Mouse (Mus musculus) ES-E14 (cell line): ENCODE measurements around the gene Batf3. TPM values are rescaled to one million over a fixed set of nuclear protein-coding genes. Genes with fewer than 3 reads are reported as not detected.

Experiments
- DNase-seq: peaks from one replicate; pipeline ENCODE4 v3.0.0-alpha.2; 2013; ENCODE audit warnings: low read depth, low spot score
- H3K27ac ChIP-seq: 2 replicates; pipeline ENCODE4 v1.5.1; 2012; ENCODE audit warnings: low read depth, mild to moderate bottlenecking, low read length, moderate library complexity, mixed read lengths; ENCODE audit not compliant: poor library complexity, insufficient read depth, severe bottlenecking
- H3K36me3 ChIP-seq: 2 replicates; pipeline ENCODE4 v1.6.1; 2012; ENCODE audit warnings: mild to moderate bottlenecking, low read length, moderate library complexity, mixed read lengths; ENCODE audit not compliant: control insufficient read depth, poor library complexity, insufficient read depth, severe bottlenecking
- H3K4me1 ChIP-seq, 2 experiments: fragments of 150-350 bp in 1 of 2; sonication (generic) in 1 of 2; 2 replicates each; pipeline ENCODE4 v1.6.1; 2012; ENCODE audit warnings: low read length in 2 of 2, mild to moderate bottlenecking in 1 of 2, mixed read lengths in 1 of 2; ENCODE audit not compliant: control insufficient read depth in 2 of 2, insufficient read depth in 2 of 2, poor library complexity in 1 of 2
- H3K4me3 ChIP-seq, 2 experiments: fragments of 150-350 bp in 1 of 2; sonication (generic) in 1 of 2; 2 replicates each; pipeline ENCODE4 v1.5.1; 2012; ENCODE audit warnings: low read length in 2 of 2, low read depth in 1 of 2, mild to moderate bottlenecking in 1 of 2, mixed read lengths in 1 of 2; ENCODE audit not compliant: insufficient read depth in 1 of 2, poor library complexity in 1 of 2, severe bottlenecking in 1 of 2
- H3K9ac ChIP-seq: 2 replicates; pipeline ENCODE4 v1.6.1; 2012; ENCODE audit warnings: low read depth, mild to moderate bottlenecking, low read length, mixed read lengths; ENCODE audit not compliant: poor library complexity, insufficient read depth, severe bottlenecking
- H3K9me3 ChIP-seq: fragments of 150-350 bp; sonication (generic); 2 replicates; pipeline ENCODE4 v1.6.1; 2012; ENCODE audit warnings: low read depth, mild to moderate bottlenecking, low read length; ENCODE audit not compliant: control insufficient read depth, insufficient read depth
- CHD2 ChIP-seq: IDR thresholded peaks from 2 replicates; pipeline ENCODE4 v1.6.1; 2014; ENCODE audit warnings: mild to moderate bottlenecking, low read depth, low read length, inconsistent platforms
- HCFC1 ChIP-seq: IDR thresholded peaks from 2 replicates; pipeline ENCODE4 v1.6.1; 2012; ENCODE audit warnings: low read length, inconsistent platforms, borderline replicate concordance; ENCODE audit not compliant: insufficient read depth
- MAFK ChIP-seq: IDR thresholded peaks from 2 replicates; pipeline ENCODE4 v1.6.1; 2014; ENCODE audit warnings: mild to moderate bottlenecking, low read depth, low read length, inconsistent platforms; ENCODE audit not compliant: insufficient read depth
- ZC3H11A ChIP-seq: IDR thresholded peaks from 2 replicates; pipeline ENCODE4 v1.6.1; 2012; ENCODE audit warnings: low read depth, mild to moderate bottlenecking, inconsistent platforms, low read length, borderline replicate concordance
- ZNF384 ChIP-seq: IDR thresholded peaks from 2 replicates; pipeline ENCODE4 v1.6.1; 2012; ENCODE audit warnings: low read depth, low read length, inconsistent platforms
- in situ Hi-C, 2 experiments: fragments of 600-800 bp; cut with MboI; formaldehyde crosslinking; loops; one replicate each; pipeline ENCODE4 v1.15.1; 2025; ENCODE audit warnings: low sequenced_read_pairs in 2 of 2, inconsistent platforms in 1 of 2; ENCODE audit not compliant: unreplicated experiment in 2 of 2
- total RNA-seq: library from RNA; depleted of rRNA; stranded (reverse); fragments of 300-350 nt; gene quantifications from 2 replicates; pipeline ENCODE4 v1.2.3, GENCODE M21; 2012

The Batf3 gene
- total RNA-seq, 1 experiment, result 2.8 TPM

- H3K4me1 ChIP-seq, result peaks cover 5 to 8% of the 10 kb centered on the region in 2 experiments
- peak overlapping the region in 1 of 2 experiments; percentile 7; a peak in 1 of 4 replicates for H3K4me3 ChIP-seq
- TF ChIP-seq HCFC1 (no peak), ZNF384 (peak; percentile 76; the same call in 1 of the 2 replicates), CHD2 (no peak), ZC3H11A (no peak), MAFK (no peak)
- H3K27ac ChIP-seq, result no peak overlapping the region
- H3K9me3 ChIP-seq, result no peaks in the 10 kb centered on the region
- peaks cover 26% of the 10 kb centered on the region for H3K36me3 ChIP-seq
- no peak overlapping the region for H3K9ac ChIP-seq
- no peak for DNase-seq
- in situ Hi-C loops, result no loop called here
Measured at GRCm38 (mm10) chr1:191064535-191064934, 33.1 kb upstream of the Batf3 start.

- peak; percentile 48 for DNase-seq
- H3K4me3 ChIP-seq, result 0 out of 4 replicates have a peak overlapping the region, but pooled peaks of 1 of the 2 experiments have one; percentile 7
- no peak overlapping the region for H3K27ac ChIP-seq
- peaks cover 7 to 8% of the 10 kb centered on the region in 2 experiments for H3K4me1 ChIP-seq
- H3K9me3 ChIP-seq, result no peaks in the 10 kb centered on the region
- H3K36me3 ChIP-seq, result peaks cover 32% of the 10 kb centered on the region
- in situ Hi-C loops, result no loop called here
- H3K9ac ChIP-seq, result no peak overlapping the region
- no peak for TF ChIP-seq HCFC1
- no peak for TF ChIP-seq ZNF384
- no peak for TF ChIP-seq CHD2
Measured at GRCm38 (mm10) chr1:191065188-191065587, 32.5 kb upstream of the Batf3 start.

GRCm38 (mm10) chr1:191068377-191068776, 29.3 kb upstream of the Batf3 start:
- H3K4me3 ChIP-seq, result no peak overlapping the region
- peaks cover 58% of the 10 kb centered on the region for H3K36me3 ChIP-seq
- H3K9me3 ChIP-seq, result 0 out of 2 replicates have a peak, but pooled peaks cover 1% of the 10 kb centered on the region
- H3K27ac ChIP-seq, result no peak overlapping the region
- no peak overlapping the region for H3K9ac ChIP-seq
- DNase-seq, result no peak
- H3K4me1 ChIP-seq, result peaks cover 7 to 8% of the 10 kb centered on the region in 2 experiments
- in situ Hi-C loops, result no loop called here
- no peak for TF ChIP-seq MAFK
- TF ChIP-seq CHD2, result no peak
- no peak for TF ChIP-seq HCFC1
- no peak for TF ChIP-seq ZC3H11A
- TF ChIP-seq ZNF384, result no peak

DNA sequence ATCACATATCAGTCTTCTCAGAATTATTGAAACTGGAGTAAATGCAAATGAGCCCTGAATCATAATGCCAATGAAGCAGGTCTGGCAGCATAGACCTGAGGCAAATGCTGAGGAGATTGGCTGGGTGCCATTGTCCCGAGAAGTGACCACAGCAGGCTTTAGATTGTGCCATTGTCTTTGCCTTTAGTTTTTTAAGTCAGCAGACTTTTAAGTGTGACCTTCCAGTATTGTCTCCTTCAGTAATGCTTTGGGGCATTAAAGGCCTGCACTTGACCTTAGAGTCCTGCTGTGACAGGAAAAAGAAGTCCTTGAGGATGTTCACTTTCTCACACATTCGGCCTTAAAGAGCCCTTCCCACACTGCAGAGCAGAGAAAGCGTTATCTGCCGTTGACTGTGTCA, 27.4 kb upstream of the Batf3 start:
- Histone ChIP-seq H3K36me3 (peaks cover 60% of the 10 kb centered on the region), H3K4me1 (peaks cover 0 to 3% of the 10 kb centered on the region in 2 experiments; a peak in 1 of 4 replicates), H3K4me3 (no peak overlapping the region), H3K9me3 (0 out of 2 replicates have a peak, but pooled peaks cover 1% of the 10 kb centered on the region), H3K9ac (no peak overlapping the region), H3K27ac (no peak overlapping the region)
- TF ChIP-seq CHD2, result no peak
- no peak for TF ChIP-seq ZC3H11A
- TF ChIP-seq HCFC1, result no peak
- TF ChIP-seq ZNF384, result no peak
- TF ChIP-seq MAFK, result no peak
- DNase-seq, result no peak
- in situ Hi-C loops, result no loop called here

GRCm38 (mm10) chr1:191071613-191072012, 26.0 kb upstream of the Batf3 start:
- no peak for DNase-seq
- in situ Hi-C loops, result no loop called here
- H3K9me3 ChIP-seq, result 0 out of 2 replicates have a peak, but pooled peaks cover 1% of the 10 kb centered on the region
- TF ChIP-seq ZC3H11A, result no peak
- no peak for TF ChIP-seq MAFK
- no peak for TF ChIP-seq HCFC1
- no peak for TF ChIP-seq CHD2
- TF ChIP-seq ZNF384, result no peak
- H3K27ac ChIP-seq, result no peak overlapping the region
- H3K4me3 ChIP-seq, result no peak overlapping the region
- H3K4me1 ChIP-seq, result peaks cover 0 to 3% of the 10 kb centered on the region in 2 experiments; a peak in 1 of 4 replicates
- peaks cover 55% of the 10 kb centered on the region for H3K36me3 ChIP-seq
- no peak overlapping the region for H3K9ac ChIP-seq
